Mouse (Mus musculus): ENCODE data around the gene Kif24.
"Not testable (repeated sequence)": the region's sequence is repeated elsewhere in the genome, so short reads cannot be mapped to it uniquely, and the experiment has no call there.

Kif24 gene

GRCm38 (mm10) chr4:41492951-41493350, 28.3 kb upstream of the Kif24 start:
- no peak for DNase-seq (ENCODE audit: low spot score)

GRCm38 (mm10) chr4:41481601-41482017, 16.9 kb upstream of the Kif24 start:
- peak; percentile 35 for DNase-seq (ENCODE audit: low spot score)

- no peak for DNase-seq (ENCODE audit: low spot score)
Observed at GRCm38 (mm10) chr4:41480254-41480653, 15.6 kb upstream of the Kif24 start.

- DNase-seq (ENCODE audit: low spot score), result no peak
Observed at GRCm38 (mm10) chr4:41479456-41479804, 14.7 kb upstream of the Kif24 start.

GRCm38 (mm10) chr4:41478751-41479455, 14.2 kb upstream of the Kif24 start:
- no peak for DNase-seq (ENCODE audit: low spot score)

GRCm38 (mm10) chr4:41477648-41478160, 13.0 kb upstream of the Kif24 start:
- no peak for DNase-seq (ENCODE audit: low spot score)

GRCm38 (mm10) chr4:41471384-41471689, 6.7 kb upstream of the Kif24 start:
- no peak for DNase-seq (ENCODE audit: low spot score)

- DNase-seq (ENCODE audit: low spot score), result no peak
Observed at GRCm38 (mm10) chr4:41470684-41471383, 6.1 kb upstream of the Kif24 start.

- DNase-seq (ENCODE audit: low spot score), result no peak
Observed at GRCm38 (mm10) chr4:41470051-41470683, 5.5 kb upstream of the Kif24 start.

- no peak for DNase-seq (ENCODE audit: low spot score)
Observed at GRCm38 (mm10) chr4:41469199-41469598, 4.5 kb upstream of the Kif24 start.

- peak; percentile 34 for DNase-seq (ENCODE audit: low spot score)
Observed at GRCm38 (mm10) chr4:41468396-41469080, 3.9 kb upstream of the Kif24 start.

GRCm38 (mm10) chr4:41465287-41465665, 589 bp upstream of the Kif24 start:
- no peak for DNase-seq (ENCODE audit: low spot score)

- not testable (repeated sequence) for DNase-seq (ENCODE audit: low spot score)
Observed at GRCm38 (mm10) chr4:41463051-41463738, 1.5 kb downstream of the Kif24 start.

GRCm38 (mm10) chr4:41460690-41461089, 4.0 kb downstream of the Kif24 start:
- no peak for DNase-seq (ENCODE audit: low spot score)

GRCm38 (mm10) chr4:41447595-41447994, 17.1 kb downstream of the Kif24 start:
- DNase-seq (ENCODE audit: low spot score), result no peak

- no peak for DNase-seq (ENCODE audit: low spot score)
Observed at GRCm38 (mm10) chr4:41442790-41443302, 21.8 kb downstream of the Kif24 start.

GRCm38 (mm10) chr4:41438931-41439330, 25.8 kb downstream of the Kif24 start:
- DNase-seq (ENCODE audit: low spot score), result no peak

GRCm38 (mm10) chr4:41416966-41417365, 47.7 kb downstream of the Kif24 start:
- no peak for DNase-seq (ENCODE audit: low spot score)

GRCm38 (mm10) chr4:41409341-41409740, 55.3 kb downstream of the Kif24 start:
- no peak for DNase-seq (ENCODE audit: low spot score)

- no peak for DNase-seq (ENCODE audit: low spot score)
Observed at GRCm38 (mm10) chr4:41407353-41407752, 57.3 kb downstream of the Kif24 start.

GRCm38 (mm10) chr4:41406597-41406996, 58.1 kb downstream of the Kif24 start:
- DNase-seq (ENCODE audit: low spot score), result no peak

GRCm38 (mm10) chr4:41401573-41401972, 63.1 kb downstream of the Kif24 start:
- DNase-seq (ENCODE audit: low spot score), result no peak

Measured in urinary bladder, postnatal 25 days (tissue).